Mouse (Mus musculus): ENCODE results near the gene Trim68. TPM values are rescaled to one million over a fixed set of nuclear protein-coding genes. Genes with fewer than 3 reads are reported as not detected.
A peak's percentile ranks its signal among the peaks of the same experiment; 100 is the strongest.

The Trim68 gene
- polyA plus RNA-seq (2016; fragmentation: Nextera tagmentation; extraction: Ambion mirVana) = 2.2 and 2.7 TPM in 2 replicates

- peak within 1 kb of the TSS; percentile 74 for H3K4me2 ChIP-seq
- H3K27ac ChIP-seq = no peak within 1 kb of the TSS
- peak within 1 kb of the TSS; percentile 48 for H3K9ac ChIP-seq
- peak; percentile 98 for ATAC-seq
- H3K36me3 ChIP-seq = no peaks in the 10 kb centered on the region
- H3K27me3 ChIP-seq (replicated peaks) = no peaks in the 10 kb centered on the region
- peak within 1 kb of the TSS; percentile 57 for H3K4me3 ChIP-seq
- WGBS (ENCODE audit: insufficient replicate concordance) = under 1% methylated on average over 40 of the region's 40 CpGs
- H3K4me1 ChIP-seq = 0 out of 2 replicates have a peak, but pooled peaks cover 5% of the 10 kb centered on the region
- no peaks in the 10 kb centered on the region for H3K9me3 ChIP-seq (replicated peaks)
Measured at GRCm38 (mm10) chr7:102686944-102687501, at the start of gene Trim68. Gene Trim68, minus strand, starts transcription at chr7:102687327.

GRCm38 (mm10) chr7:102733793-102734192 lies 46.7 kb upstream of the Trim68 start:
- ATAC-seq = no peak
- 60% methylated on average over 1 of the region's 1 CpGs for WGBS (ENCODE audit: insufficient replicate concordance)

GRCm38 (mm10) chr7:102727391-102727790 lies 40.3 kb upstream of the Trim68 start, which contains the start of gene Olfr559:
Gene Olfr559, minus strand, starts transcription at chr7:102727491.
- Histone ChIP-seq H3K9ac (no peak within 1 kb of the TSS), H3K4me2 (no peak within 1 kb of the TSS), H3K9me3 (replicated peaks) (no peaks in the 10 kb centered on the region), H3K4me1 (no peaks in the 10 kb centered on the region), H3K4me3 (no peak within 1 kb of the TSS), H3K27ac (no peak within 1 kb of the TSS), H3K36me3 (no peaks in the 10 kb centered on the region), H3K27me3 (replicated peaks) (no peaks in the 10 kb centered on the region)
- ATAC-seq = no peak

More at GRCm38 (mm10) chr7:102733793-102734192, 46.7 kb upstream of the Trim68 start:
- Histone ChIP-seq H3K4me3 (no peak overlapping the region), H3K4me1 (no peaks in the 10 kb centered on the region), H3K9ac (no peak overlapping the region), H3K9me3 (replicated peaks) (no peaks in the 10 kb centered on the region), H3K27me3 (replicated peaks) (no peaks in the 10 kb centered on the region), H3K4me2 (no peak overlapping the region), H3K27ac (no peak overlapping the region), H3K36me3 (no peaks in the 10 kb centered on the region)

GRCm38 (mm10) chr7:102718970-102719369 lies 31.8 kb upstream of the Trim68 start, which contains the start of gene Olfr33:
Gene Olfr33, minus strand, starts transcription at chr7:102719070.
- Histone ChIP-seq H3K4me2 (no peak within 1 kb of the TSS), H3K27me3 (replicated peaks) (no peaks in the 10 kb centered on the region), H3K9me3 (replicated peaks) (no peaks in the 10 kb centered on the region), H3K4me3 (no peak within 1 kb of the TSS), H3K27ac (no peak within 1 kb of the TSS), H3K36me3 (no peaks in the 10 kb centered on the region), H3K4me1 (no peaks in the 10 kb centered on the region), H3K9ac (no peak within 1 kb of the TSS)
- no peak for ATAC-seq
- WGBS (ENCODE audit: insufficient replicate concordance) = 30% methylated on average over 1 of the region's 1 CpGs

- H3K36me3 ChIP-seq = no peaks in the 10 kb centered on the region
- no peak within 1 kb of the TSS for H3K27ac ChIP-seq
- H3K4me2 ChIP-seq = no peak within 1 kb of the TSS
- H3K4me3 ChIP-seq = no peak within 1 kb of the TSS
- H3K9ac ChIP-seq = no peak within 1 kb of the TSS
- no peaks in the 10 kb centered on the region for H3K27me3 ChIP-seq (replicated peaks)
- ATAC-seq = no peak
- no peaks in the 10 kb centered on the region for H3K4me1 ChIP-seq
- H3K9me3 ChIP-seq (replicated peaks) = no peaks in the 10 kb centered on the region
Measured at GRCm38 (mm10) chr7:102701915-102702314, 14.8 kb upstream of the Trim68 start, which contains the start of gene Olfr558. Gene Olfr558, plus strand, starts transcription at chr7:102702215.

GRCm38 (mm10) chr7:102698461-102698860 lies 11.3 kb upstream of the Trim68 start:
- H3K4me2 ChIP-seq = no peak overlapping the region
- no peaks in the 10 kb centered on the region for H3K4me1 ChIP-seq
- no peak for ATAC-seq
- no peaks in the 10 kb centered on the region for H3K27me3 ChIP-seq (replicated peaks)
- no peaks in the 10 kb centered on the region for H3K36me3 ChIP-seq
- WGBS (ENCODE audit: insufficient replicate concordance) = 70% methylated on average over 7 of the region's 7 CpGs
- H3K4me3 ChIP-seq = no peak overlapping the region
- H3K9me3 ChIP-seq (replicated peaks) = no peaks in the 10 kb centered on the region
- H3K9ac ChIP-seq = no peak overlapping the region
- H3K27ac ChIP-seq = no peak overlapping the region

GRCm38 (mm10) chr7:102695358-102696125 lies 8.4 kb upstream of the Trim68 start, which contains the start of gene Olfr557:
Gene Olfr557, plus strand, starts transcription at chr7:102695910.
- Histone ChIP-seq H3K27ac (no peak within 1 kb of the TSS), H3K9me3 (replicated peaks) (no peaks in the 10 kb centered on the region), H3K9ac (no peak within 1 kb of the TSS), H3K27me3 (replicated peaks) (no peaks in the 10 kb centered on the region), H3K4me1 (no peaks in the 10 kb centered on the region), H3K36me3 (no peaks in the 10 kb centered on the region), H3K4me2 (no peak within 1 kb of the TSS), H3K4me3 (no peak within 1 kb of the TSS)
- no peak for ATAC-seq
- 67% methylated on average over 5 of the region's 5 CpGs for WGBS (ENCODE audit: insufficient replicate concordance)

GRCm38 (mm10) chr7:102681916-102682315 lies 5.2 kb downstream of the Trim68 start:
- 68% methylated on average over 1 of the region's 1 CpGs for WGBS (ENCODE audit: insufficient replicate concordance)
- H3K9ac ChIP-seq = no peak overlapping the region
- no peaks in the 10 kb centered on the region for H3K9me3 ChIP-seq (replicated peaks)
- no peaks in the 10 kb centered on the region for H3K4me1 ChIP-seq
- H3K27me3 ChIP-seq (replicated peaks) = no peaks in the 10 kb centered on the region
- no peaks in the 10 kb centered on the region for H3K36me3 ChIP-seq
- no peak for ATAC-seq
- H3K4me2 ChIP-seq = no peak overlapping the region
- H3K4me3 ChIP-seq = no peak overlapping the region
- no peak overlapping the region for H3K27ac ChIP-seq

GRCm38 (mm10) chr7:102676225-102676624 lies 10.9 kb downstream of the Trim68 start:
- H3K36me3 ChIP-seq = no peaks in the 10 kb centered on the region
- no peak overlapping the region for H3K4me2 ChIP-seq
- no peak overlapping the region for H3K9ac ChIP-seq
- no peaks in the 10 kb centered on the region for H3K9me3 ChIP-seq (replicated peaks)
- WGBS (ENCODE audit: insufficient replicate concordance) = 72% methylated on average over 2 of the region's 2 CpGs
- H3K4me3 ChIP-seq = no peak overlapping the region
- H3K27ac ChIP-seq = no peak overlapping the region
- no peak for ATAC-seq
- H3K27me3 ChIP-seq (replicated peaks) = no peaks in the 10 kb centered on the region
- no peaks in the 10 kb centered on the region for H3K4me1 ChIP-seq

GRCm38 (mm10) chr7:102665378-102665777 lies 21.7 kb downstream of the Trim68 start:
- no peak overlapping the region for H3K27ac ChIP-seq
- no peaks in the 10 kb centered on the region for H3K4me1 ChIP-seq
- H3K9ac ChIP-seq = no peak overlapping the region
- no peak overlapping the region for H3K4me2 ChIP-seq
- no peaks in the 10 kb centered on the region for H3K9me3 ChIP-seq (replicated peaks)
- no peaks in the 10 kb centered on the region for H3K36me3 ChIP-seq
- WGBS (ENCODE audit: insufficient replicate concordance) = 23% methylated on average over 2 of the region's 2 CpGs
- H3K27me3 ChIP-seq (replicated peaks) = no peaks in the 10 kb centered on the region
- no peak overlapping the region for H3K4me3 ChIP-seq
- ATAC-seq = no peak

- H3K9ac ChIP-seq = no peak within 1 kb of the TSS
- no peaks in the 10 kb centered on the region for H3K36me3 ChIP-seq
- H3K27ac ChIP-seq = no peak within 1 kb of the TSS
- ATAC-seq = no peak
- no peak within 1 kb of the TSS for H3K4me3 ChIP-seq
- no peaks in the 10 kb centered on the region for H3K27me3 ChIP-seq (replicated peaks)
- H3K4me2 ChIP-seq = no peak within 1 kb of the TSS
- no peaks in the 10 kb centered on the region for H3K4me1 ChIP-seq
- 63% methylated on average over 3 of the region's 3 CpGs for WGBS (ENCODE audit: insufficient replicate concordance)
- no peaks in the 10 kb centered on the region for H3K9me3 ChIP-seq (replicated peaks)
Measured at GRCm38 (mm10) chr7:102664599-102664998, 22.5 kb downstream of the Trim68 start, which contains the start of gene Olfr556. Gene Olfr556, plus strand, starts transcription at chr7:102664899.

GRCm38 (mm10) chr7:102658523-102658922 lies 28.6 kb downstream of the Trim68 start, which contains the start of gene Olfr555:
Gene Olfr555, plus strand, starts transcription at chr7:102658823.
- Histone ChIP-seq H3K4me1 (no peaks in the 10 kb centered on the region), H3K9me3 (replicated peaks) (no peaks in the 10 kb centered on the region), H3K4me2 (no peak within 1 kb of the TSS), H3K27ac (no peak within 1 kb of the TSS), H3K4me3 (no peak within 1 kb of the TSS), H3K9ac (no peak within 1 kb of the TSS), H3K36me3 (no peaks in the 10 kb centered on the region), H3K27me3 (replicated peaks) (no peaks in the 10 kb centered on the region)
- WGBS (ENCODE audit: insufficient replicate concordance) = 63% methylated on average over 1 of the region's 1 CpGs
- no peak for ATAC-seq
